Mouse (Mus musculus) heart, postnatal 14 days (tissue): ENCODE results near the gene Myo10. TPM values are rescaled to one million over a fixed set of nuclear protein-coding genes. Genes with fewer than 3 reads are reported as not detected.

Source experiments
- DNase-seq, 2 experiments: peaks; one replicate each; pipeline ENCODE4 v3.0.0; 2021 to 2022
- intact Hi-C: fragments of 180-260 bp; cut with DNase I; formaldehyde crosslinking; loops from one replicate; pipeline ENCODE4 v1.15.1; 2025
- total RNA-seq, 2 experiments: library from RNA; stranded (reverse); gene quantifications; 2 replicates each; pipeline ENCODE4 v1.2.3; 2021

Gene Myo10
- total RNA-seq, 2 experiments from 2014 or later = 64.7 to 66.9 TPM

DNA sequence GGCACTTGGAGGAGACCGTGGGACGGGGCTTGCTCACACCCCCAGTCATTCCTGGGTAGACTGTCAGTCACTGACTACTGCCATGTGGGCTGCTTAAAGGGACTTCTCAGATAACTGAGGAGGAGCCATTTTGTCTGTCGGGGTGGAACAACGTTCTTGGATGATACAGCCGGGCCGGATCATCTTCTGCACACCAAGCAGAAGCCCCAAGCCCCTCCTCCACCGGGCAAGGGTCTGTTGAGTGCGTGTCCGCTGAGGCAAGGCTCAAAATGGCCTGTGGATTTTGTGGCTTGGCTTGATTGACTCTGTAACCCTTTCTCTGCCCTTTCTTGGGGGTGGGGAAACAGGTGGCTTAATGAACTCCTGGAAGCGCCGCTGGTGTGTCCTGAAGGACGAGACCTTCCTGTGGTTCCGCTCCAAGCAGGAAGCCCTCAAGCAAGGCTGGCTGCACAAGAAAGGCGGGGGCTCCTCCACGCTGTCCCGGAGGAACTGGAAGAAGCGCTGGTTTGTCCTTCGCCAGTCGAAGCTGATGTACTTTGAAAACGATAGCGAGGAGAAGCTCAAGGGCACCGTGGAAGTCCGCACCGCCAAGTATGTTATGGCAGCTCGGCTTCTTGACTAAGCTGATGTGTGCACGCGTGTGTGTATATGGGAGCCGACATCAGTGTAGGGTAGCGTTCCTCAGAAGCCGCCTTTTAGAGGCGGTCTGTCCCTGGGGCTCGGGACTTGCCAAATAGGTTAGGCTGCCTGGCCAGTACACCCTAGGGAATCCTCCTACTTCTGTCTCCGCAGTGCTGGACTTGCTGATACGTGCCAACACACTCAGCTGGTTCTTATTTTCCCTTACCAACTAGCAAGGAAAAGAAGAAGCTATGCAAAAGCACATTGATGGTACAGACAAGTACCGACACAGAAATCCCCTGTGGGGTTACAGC is 163.4 kb downstream of the Myo10 start:
- no peak for DNase-seq
- intact Hi-C loops = no loop called here

GRCm38 (mm10) chr15:25787406-25787805 is 165.1 kb downstream of the Myo10 start:
- intact Hi-C loops = no loop called here
- DNase-seq = no peak

DNA sequence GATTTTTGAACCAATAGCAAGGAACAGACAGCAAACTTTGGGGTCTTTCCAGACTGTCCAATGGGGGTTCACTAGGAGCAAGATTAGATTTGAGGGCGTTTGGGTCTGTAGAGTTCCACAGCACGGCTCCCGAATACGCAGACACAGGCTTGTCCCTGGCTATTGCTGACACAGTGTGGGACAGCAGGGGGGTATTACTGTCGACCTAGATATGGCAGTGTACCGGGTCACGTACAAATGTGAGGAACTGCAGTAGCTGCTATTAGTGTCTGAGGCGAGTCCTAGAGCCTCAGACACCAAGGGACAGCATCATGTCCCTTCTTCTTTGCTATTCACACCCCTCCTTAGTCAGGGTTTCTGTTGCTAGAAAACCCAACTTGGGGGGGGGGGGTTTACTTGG is 165.6 kb downstream of the Myo10 start:
- intact Hi-C loops = no loop called here
- DNase-seq = no peak

DNA sequence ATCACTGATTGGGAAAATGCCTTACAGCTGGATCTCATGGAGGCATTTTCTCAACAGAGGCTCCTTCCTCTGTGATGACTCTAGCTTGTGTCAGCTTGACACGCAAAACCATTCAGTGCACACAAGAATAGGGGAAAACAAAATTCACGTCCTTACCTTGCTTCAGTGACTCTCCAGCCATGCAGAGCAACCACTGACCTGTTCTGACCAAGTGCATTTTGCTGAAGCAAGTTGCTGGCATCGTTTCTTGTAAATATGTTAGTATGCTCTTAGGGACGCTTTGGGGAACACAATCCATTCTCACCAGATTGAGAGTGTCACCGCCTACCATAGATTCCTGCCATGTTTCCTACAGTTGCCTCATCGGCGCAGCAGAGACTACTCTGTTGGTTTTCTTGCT is 166.2 kb downstream of the Myo10 start:
- DNase-seq = no peak
- intact Hi-C loops = no loop called here

DNA sequence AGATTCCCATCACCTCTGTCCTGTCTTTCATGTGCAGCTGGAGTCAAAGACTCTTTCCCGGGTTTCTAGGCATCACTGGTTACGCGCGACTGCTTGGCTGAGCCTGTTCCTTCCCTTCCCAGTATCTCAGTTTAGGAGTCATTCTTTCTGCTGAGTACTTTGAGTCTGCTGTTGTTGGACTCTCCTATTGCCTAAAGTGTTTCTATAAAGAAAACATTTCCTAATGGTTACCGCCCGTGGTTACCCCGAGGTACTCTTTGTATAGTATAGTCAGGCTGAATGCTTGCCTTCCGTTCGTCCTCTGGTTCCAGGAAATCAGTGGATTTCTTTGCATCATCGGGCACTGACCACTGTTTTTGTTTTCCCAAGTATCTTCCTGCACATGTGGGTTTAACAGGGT is 166.9 kb downstream of the Myo10 start:
- DNase-seq = no peak
- intact Hi-C loops = no loop called here

GRCm38 (mm10) chr15:25791660-25792353 is 169.5 kb downstream of the Myo10 start:
- DNase-seq = peak; percentile 37 to 42
- intact Hi-C loops = loop anchor here (5.0 kb wide), 1 partner anchor 55 kb away; no protein-coding TSS in a partner anchor

- intact Hi-C loops = loop anchor here (5.0 kb wide), 1 partner anchor 57 kb away; no protein-coding TSS in a partner anchor
- no peak for DNase-seq
Measured at GRCm38 (mm10) chr15:25794123-25794522, 171.8 kb downstream of the Myo10 start.

GRCm38 (mm10) chr15:25795496-25795895 is 173.2 kb downstream of the Myo10 start:
- DNase-seq = no peak
- intact Hi-C loops = loop anchor here (5.0 kb wide), 1 partner anchor 368 kb away; no protein-coding TSS in a partner anchor

- DNase-seq = peak in 1 of 2 experiments; percentile 30
- intact Hi-C loops = loop anchor here (5.0 kb wide), 1 partner anchor 369 kb away; no protein-coding TSS in a partner anchor
Measured at GRCm38 (mm10) chr15:25796353-25796752, 174.0 kb downstream of the Myo10 start.

- intact Hi-C loops = loop anchor here (5.0 kb wide), 1 partner anchor 370 kb away; no protein-coding TSS in a partner anchor
- DNase-seq = no peak
Measured at GRCm38 (mm10) chr15:25797179-25797578, 174.9 kb downstream of the Myo10 start.

GRCm38 (mm10) chr15:25797888-25798287 is 175.6 kb downstream of the Myo10 start:
- no peak for DNase-seq
- intact Hi-C loops = loop anchor here (5.0 kb wide), 1 partner anchor 371 kb away; no protein-coding TSS in a partner anchor

GRCm38 (mm10) chr15:25801726-25802125 is 179.4 kb downstream of the Myo10 start:
- intact Hi-C loops = no loop called here
- DNase-seq = no peak

- intact Hi-C loops = no loop called here
- DNase-seq = no peak
Measured at GRCm38 (mm10) chr15:25802194-25802593, 179.9 kb downstream of the Myo10 start.

- no peak for DNase-seq
- intact Hi-C loops = no loop called here
Measured at GRCm38 (mm10) chr15:25803111-25803510, 180.8 kb downstream of the Myo10 start.

DNA sequence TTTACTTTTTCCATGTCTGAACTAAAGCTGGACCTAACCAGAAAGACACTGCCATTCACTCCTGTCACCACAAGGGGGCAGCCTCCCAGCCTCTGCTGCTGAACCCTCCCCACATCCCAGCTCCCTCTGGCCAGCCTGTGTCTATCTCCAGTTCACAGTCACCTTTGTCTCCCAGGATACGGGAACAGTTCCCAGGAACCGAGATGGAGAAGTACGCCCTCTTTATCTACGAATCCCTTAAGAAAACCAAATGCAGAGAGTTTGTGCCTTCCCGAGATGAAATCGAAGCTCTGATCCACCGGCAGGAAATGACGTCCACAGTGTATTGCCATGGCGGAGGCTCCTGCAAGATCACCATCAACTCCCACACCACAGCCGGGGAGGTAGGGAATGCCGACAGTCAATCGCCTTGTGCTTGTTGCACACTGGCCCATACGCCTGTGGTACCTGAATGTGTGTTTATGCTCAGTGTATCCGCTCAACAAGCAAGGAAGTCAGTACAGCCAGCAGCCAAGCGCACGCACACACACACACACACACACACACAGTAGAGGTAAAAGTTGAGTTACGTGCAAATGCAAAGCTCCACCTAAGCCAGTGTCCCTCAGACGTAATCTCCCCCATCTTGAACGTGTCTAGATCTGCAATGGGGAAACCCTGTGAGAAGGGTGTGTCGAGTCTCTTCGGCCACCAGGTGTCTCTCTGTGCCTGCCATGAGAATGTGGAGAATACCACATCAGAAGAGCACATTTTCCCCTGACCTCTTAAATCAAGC is 183.2 kb downstream of the Myo10 start:
- intact Hi-C loops = loop anchor here (5.0 kb wide), 1 partner anchor 92 kb away; no protein-coding TSS in a partner anchor
- DNase-seq = peak; percentile 71 to 81

- DNase-seq = no peak
- intact Hi-C loops = loop anchor here (5.0 kb wide), 1 partner anchor 91 kb away; no protein-coding TSS in a partner anchor
Measured at GRCm38 (mm10) chr15:25806363-25806762, 184.0 kb downstream of the Myo10 start.

DNA sequence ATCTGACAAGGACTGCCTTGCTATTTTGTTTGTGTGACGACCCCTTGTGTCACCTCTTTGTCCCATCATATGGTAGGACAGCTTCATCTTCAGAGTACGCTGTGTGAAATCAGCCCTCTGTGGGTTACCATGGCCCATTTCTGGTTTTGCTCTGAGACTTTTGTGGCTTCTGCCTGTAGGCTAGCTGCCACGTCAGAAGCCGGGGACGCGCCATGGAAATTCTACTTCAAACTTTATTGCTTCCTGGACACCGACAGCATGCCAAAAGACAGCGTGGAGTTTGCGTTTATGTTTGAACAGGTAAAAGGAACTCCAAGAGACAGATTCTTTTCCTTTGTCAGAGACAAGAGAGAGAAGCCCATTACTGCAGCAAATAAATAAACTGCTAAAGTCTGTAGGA is 184.6 kb downstream of the Myo10 start:
- no peak for DNase-seq
- intact Hi-C loops = loop anchor here (5.0 kb wide), 1 partner anchor 90 kb away; no protein-coding TSS in a partner anchor

DNA sequence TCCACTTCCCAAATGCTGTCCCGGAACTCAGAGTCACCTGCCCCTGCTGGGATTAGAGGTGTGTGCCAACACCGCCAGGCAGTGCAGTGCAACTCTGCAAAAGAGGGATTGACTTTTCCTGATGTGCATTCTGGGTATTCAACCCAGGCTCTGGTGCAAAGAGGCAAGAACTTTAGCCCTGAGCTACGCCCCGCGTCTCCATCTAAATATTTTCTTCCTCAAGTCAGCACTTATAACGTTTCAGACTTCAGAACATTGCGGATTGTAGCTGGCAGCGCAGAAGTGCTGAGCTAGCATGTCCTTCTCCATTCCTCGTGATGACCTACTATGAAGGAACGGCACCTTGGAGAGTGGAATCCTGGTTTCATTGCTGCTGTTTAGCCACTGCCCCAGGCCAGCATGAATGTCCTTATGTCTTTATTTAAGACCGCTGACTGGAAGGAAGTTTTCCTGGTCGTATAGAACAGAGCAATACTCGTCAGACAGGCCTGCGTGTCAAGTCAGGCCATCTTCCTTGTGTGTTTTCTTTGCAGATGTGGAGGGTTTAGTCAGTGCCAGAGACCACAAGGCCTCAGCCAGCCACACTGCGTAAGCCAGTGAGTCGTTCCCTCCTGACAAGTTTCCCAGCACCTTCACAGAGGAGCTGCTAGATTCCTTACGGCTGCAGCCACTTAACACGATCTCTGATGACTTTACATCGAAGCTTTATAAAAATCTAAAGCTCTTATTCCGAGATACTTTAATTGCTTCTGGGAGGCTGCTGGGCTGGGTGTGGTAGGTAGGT is 186.5 kb downstream of the Myo10 start:
- DNase-seq = no peak
- intact Hi-C loops = loop anchor here (2.0 to 5.0 kb wide), 2 partner anchors 88 to 152 kb away; no protein-coding TSS in a partner anchor

DNA sequence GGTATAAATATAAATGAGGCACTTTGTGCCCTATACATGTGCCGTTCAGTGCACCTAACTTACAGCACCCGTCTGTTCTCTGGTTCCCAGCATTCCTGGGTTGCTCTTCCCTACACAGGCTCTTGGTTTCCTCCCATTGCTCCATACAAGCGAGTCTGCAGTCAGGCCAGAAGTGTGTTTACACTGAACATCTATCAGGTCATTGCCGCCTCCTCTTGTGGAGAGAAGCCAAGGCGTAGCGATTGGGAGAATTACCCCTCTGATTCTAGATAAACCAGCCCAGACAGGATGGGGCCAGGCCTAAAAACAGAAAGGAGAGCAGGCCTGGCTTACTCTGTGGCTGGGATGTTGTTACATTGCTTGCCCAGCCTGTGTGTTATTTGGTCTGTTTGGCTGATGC is 187.3 kb downstream of the Myo10 start:
- intact Hi-C loops = loop anchor here (2.0 to 5.0 kb wide), 2 partner anchors 88 to 151 kb away; no protein-coding TSS in a partner anchor
- DNase-seq = no peak
